Mouse (Mus musculus) heart, postnatal 25 days (tissue): ENCODE results near the gene E330009J07Rik. TPM values are rescaled to one million over a fixed set of nuclear protein-coding genes. Genes with fewer than 3 reads are reported as not detected.
A peak's percentile ranks its signal among the peaks of the same experiment; 100 is the strongest.

Experiments
- DNase-seq: peaks from one replicate; pipeline ENCODE4 v3.0.0; 2022; ENCODE audit warnings: low spot score
- intact Hi-C: fragments of 180-260 bp; cut with DNase I; formaldehyde crosslinking; loops from one replicate; pipeline ENCODE4 v1.15.1; 2025
- total RNA-seq, 2 experiments: library from RNA; stranded (reverse); gene quantifications; 2 replicates each; pipeline ENCODE4 v1.2.3; 2021

E330009J07Rik gene
- total RNA-seq = 1 to 10 TPM; 2.7 to 4.0 TPM

GRCm38 (mm10) chr6:40436047-40436483 is at the start of gene E330009J07Rik:
Gene E330009J07Rik, minus strand, starts transcription at chr6:40436135.
- peak; percentile 59 for DNase-seq
- intact Hi-C loops = loop anchor here (2.0 kb wide), 1 partner anchor 35 kb away; the partner anchor contains the start of gene Ssbp1

GRCm38 (mm10) chr6:40482318-40482717 is 46.4 kb upstream of the E330009J07Rik start:
- intact Hi-C loops = loop anchor here (5.0 kb wide), 1 partner anchor 205 kb away; no protein-coding TSS in a partner anchor
- DNase-seq = no peak

- no peak for DNase-seq
- intact Hi-C loops = loop anchor here (5.0 kb wide), 1 partner anchor 208 kb away; no protein-coding TSS in a partner anchor
These were observed 43.8 kb upstream of the E330009J07Rik start for GRCm38 (mm10) chr6:40479705-40480104.

GRCm38 (mm10) chr6:40476132-40476531 is 40.2 kb upstream of the E330009J07Rik start:
- intact Hi-C loops = no loop called here
- DNase-seq = no peak

GRCm38 (mm10) chr6:40471720-40472010 is 35.7 kb upstream of the E330009J07Rik start:
- intact Hi-C loops = loop anchor here (1.0 to 2.0 kb wide), 2 partner anchors 35 to 146 kb away; partner anchors contain the start of genes Agk and E330009J07Rik
- no peak for DNase-seq

- DNase-seq = peak; percentile 84
- intact Hi-C loops = loop anchor here (1.0 to 2.0 kb wide), 2 partner anchors 34 to 146 kb away; partner anchors contain the start of genes Agk and E330009J07Rik
These were observed 35.2 kb upstream of the E330009J07Rik start, which contains the start of gene Ssbp1 for GRCm38 (mm10) chr6:40470916-40471719. Gene Ssbp1, plus strand, starts transcription at chr6:40471352.

GRCm38 (mm10) chr6:40465710-40466109 is 29.8 kb upstream of the E330009J07Rik start:
- DNase-seq = no peak
- intact Hi-C loops = loop anchor here (5.0 kb wide), 1 partner anchor 653 kb away; the partner anchor contains the start of gene Mrps33

- intact Hi-C loops = no loop called here
- DNase-seq = no peak
These were observed 18.6 kb upstream of the E330009J07Rik start for GRCm38 (mm10) chr6:40454436-40455041.

- DNase-seq = no peak
- intact Hi-C loops = no loop called here
These were observed 12.7 kb upstream of the E330009J07Rik start for GRCm38 (mm10) chr6:40448626-40449025.

GRCm38 (mm10) chr6:40443281-40443928 is 7.5 kb upstream of the E330009J07Rik start:
- no peak for DNase-seq
- intact Hi-C loops = no loop called here

GRCm38 (mm10) chr6:40441755-40442154 is 5.8 kb upstream of the E330009J07Rik start:
- DNase-seq = no peak

GRCm38 (mm10) chr6:40441276-40441675 is 5.3 kb upstream of the E330009J07Rik start:
- intact Hi-C loops = no loop called here
- no peak for DNase-seq

More at GRCm38 (mm10) chr6:40441755-40442154, 5.8 kb upstream of the E330009J07Rik start:
- intact Hi-C loops = no loop called here

- no peak for DNase-seq
- intact Hi-C loops = no loop called here
These were observed 3.8 kb upstream of the E330009J07Rik start for GRCm38 (mm10) chr6:40439731-40440130.

- no peak for DNase-seq
- intact Hi-C loops = no loop called here
These were observed 3.0 kb upstream of the E330009J07Rik start, which contains the start of gene Wee2 for GRCm38 (mm10) chr6:40438936-40439335. Gene Wee2, plus strand, starts transcription at chr6:40439088.

- DNase-seq = no peak
- intact Hi-C loops = loop anchor here (2.0 kb wide), 1 partner anchor 35 kb away; the partner anchor contains the start of gene Ssbp1
These were observed 536 bp downstream of the E330009J07Rik start for GRCm38 (mm10) chr6:40435151-40436046.

- intact Hi-C loops = no loop called here
These were observed 1.2 kb downstream of the E330009J07Rik start for GRCm38 (mm10) chr6:40434697-40435096.

GRCm38 (mm10) chr6:40432346-40433275 is 3.3 kb downstream of the E330009J07Rik start:
- intact Hi-C loops = no loop called here
- no peak for DNase-seq

More at GRCm38 (mm10) chr6:40434697-40435096, 1.2 kb downstream of the E330009J07Rik start:
- DNase-seq = no peak

- DNase-seq = no peak
- intact Hi-C loops = no loop called here
These were observed 4.1 kb downstream of the E330009J07Rik start for GRCm38 (mm10) chr6:40431812-40432211.
